Mouse (Mus musculus) cerebellum, adult 2 months (tissue): ENCODE measurements around the gene Qrich2.

Experiments
- CTCF ChIP-seq: fragments of 200-500 bp; IDR thresholded peaks from 2 replicates; pipeline ENCODE4 v1.5.1; 2011; ENCODE audit warnings: low read depth, mild to moderate bottlenecking, control low read depth, low read length, moderate library complexity, borderline replicate concordance; ENCODE audit not compliant: insufficient read depth
- POLR2A ChIP-seq: fragments of 200-500 bp; IDR thresholded peaks from 2 replicates; pipeline ENCODE4 v1.6.1; 2011; ENCODE audit warnings: low read length, control low read depth, borderline replicate concordance; ENCODE audit not compliant: insufficient read depth

GRCm38 (mm10) chr11:116480975-116481374, 14.9 kb upstream of the Qrich2 start:
- TF ChIP-seq CTCF (no peak), POLR2A (no peak)
